Mouse (Mus musculus) heart, postnatal 10 days (tissue): ENCODE data around the gene Rb1. TPM values are rescaled to one million over a fixed set of nuclear protein-coding genes. Genes with fewer than 3 reads are reported as not detected.

Experiments used
- microRNA-seq, 2 experiments: library from miRNA; unstranded; fragments of <30 nt; microRNA quantifications; one replicate each; pipeline ENCODE4 v1.2.0; 2022
- total RNA-seq, 2 experiments: library from RNA; stranded (reverse); gene quantifications; 2 replicates each; pipeline ENCODE4 v1.2.3; 2021

Gene Rb1
- total RNA-seq, 2 experiments from 2014 or later: 20.0 to 20.8 TPM

Small RNAs within 50 kb of the gene (microRNA-seq; reads per million reads assigned to microRNA genes)
- gene Mir687: 0 reads per million in 2 experiments

Other genes with a start within 250 kb of the Rb1 start
- gene Rcbtb2, start 202.8 kb downstream of the Rb1 start, total RNA-seq: 10 to 100 TPM; 34.1 to 40.0 TPM
- gene Lpar6, start 87.9 kb downstream of the Rb1 start, total RNA-seq: 1 to 10 TPM; 4.8 TPM
- gene Itm2b, start 59.5 kb upstream of the Rb1 start, total RNA-seq: 100 to 1,000 TPM; 625 to 643 TPM
- 10 to 100 TPM; 21.1 to 22.8 TPM for gene Med4, start 184.2 kb upstream of the Rb1 start, total RNA-seq
- 100 to 1,000 TPM; 581 to 631 TPM for gene Sucla2, start 199.5 kb upstream of the Rb1 start, total RNA-seq
- 1 to 10 TPM; 5.3 to 7.5 TPM for gene Nudt15, start 222.4 kb upstream of the Rb1 start, total RNA-seq